Mouse (Mus musculus): Measurements from ENCODE around the gene Cenpt.

DNA sequence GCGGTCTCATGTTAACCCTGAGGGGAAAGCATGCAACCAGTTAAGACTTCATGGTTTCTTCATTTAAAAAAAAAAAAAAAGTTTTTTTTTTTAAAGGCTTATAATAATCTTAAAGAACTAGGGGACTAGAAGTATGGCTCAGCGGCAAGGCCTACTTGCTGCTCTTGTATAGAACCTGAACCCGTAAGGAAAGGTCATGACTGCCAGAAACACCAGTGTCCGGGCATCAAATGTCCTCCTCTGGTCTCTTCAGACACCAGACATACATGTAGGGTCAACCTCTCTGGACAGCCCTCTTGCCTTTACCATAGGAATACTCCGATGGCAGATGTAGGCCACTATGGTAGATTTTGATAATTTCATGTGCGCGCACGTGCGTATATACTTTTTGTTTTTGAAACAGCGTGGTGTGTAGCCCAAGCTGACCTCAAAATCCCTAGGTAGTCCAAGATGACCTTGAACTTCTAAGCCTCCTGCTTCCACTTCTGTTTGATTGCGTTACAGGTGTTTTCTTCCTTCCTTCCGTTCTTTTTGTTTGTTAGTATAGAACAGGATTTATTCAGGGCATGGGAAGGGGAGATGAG lies 840 bp downstream of the Cenpt start:
- TF ChIP-seq FLI1 (IDR thresholded peaks at IDR 0.05; ENCODE audit: low read length), result no peak
- no peak for TF ChIP-seq GATA1 (IDR thresholded peaks at IDR 0.05; ENCODE audit: borderline replicate concordance, low read length)

Measured in megakaryocyte, embryonic 14.5 days (primary cell).